Mouse (Mus musculus): ENCODE data around the gene Gm17018.

DNA sequence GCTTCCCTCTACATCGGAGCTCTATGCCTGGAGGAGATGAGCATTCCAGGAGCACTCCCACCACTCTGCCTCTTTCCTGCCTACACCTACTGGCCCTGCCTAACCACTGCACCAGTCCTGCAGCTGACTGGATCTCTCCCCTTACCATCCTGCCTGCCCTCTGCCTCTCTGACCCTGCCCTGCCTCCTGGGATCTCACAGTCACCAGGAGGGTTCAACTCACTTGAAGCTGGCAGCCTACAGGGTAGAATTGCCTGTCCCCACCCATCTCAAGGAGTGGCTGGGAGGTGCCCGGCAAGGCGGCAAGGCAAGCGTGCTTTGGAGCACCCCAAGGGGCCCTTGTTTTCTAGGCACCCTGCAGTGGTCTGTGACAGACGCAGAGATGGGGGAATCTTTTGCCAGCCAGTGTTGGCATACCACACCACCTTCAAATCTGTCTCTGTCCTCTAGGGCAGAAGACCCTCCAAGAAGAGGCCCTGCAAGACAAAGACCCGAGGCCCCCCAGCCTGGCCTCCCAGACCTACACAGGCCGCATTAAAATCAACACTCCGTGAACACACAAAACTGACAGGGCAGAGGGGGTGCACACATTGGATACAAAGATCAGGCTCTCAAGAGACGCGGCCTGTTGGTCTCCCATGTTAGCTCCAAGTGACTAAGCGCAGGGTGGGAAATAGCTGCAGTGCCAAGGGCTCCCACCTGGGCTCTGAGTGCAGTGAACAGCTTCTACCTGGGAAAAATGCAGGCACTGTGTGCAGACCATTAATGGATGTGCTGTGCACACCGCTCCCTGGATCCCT, 55.2 kb downstream of the Gm17018 start:
- no peak for TF ChIP-seq CTCF (IDR thresholded peaks at IDR 0.05; ENCODE audit: control insufficient read depth, insufficient read depth, low read length)
- TF ChIP-seq POLR2A (IDR thresholded peaks at IDR 0.05; ENCODE audit: borderline replicate concordance, control insufficient read depth, low read depth, low read length), result no peak

All from bone marrow, adult 2 months (tissue).